Mouse (Mus musculus) bone marrow, adult 2 months (tissue): ENCODE data around the gene Tgif1.

Experiments used
- CTCF ChIP-seq: fragments of 200-500 bp; IDR thresholded peaks from 2 replicates; pipeline ENCODE4 v1.5.1; 2011; ENCODE audit warnings: low read length, control low read depth; ENCODE audit not compliant: control insufficient read depth, insufficient read depth
- POLR2A ChIP-seq: fragments of 200-500 bp; IDR thresholded peaks from 2 replicates; pipeline ENCODE4 v1.6.1; 2011; ENCODE audit warnings: low read depth, mild to moderate bottlenecking, control low read depth, low read length, borderline replicate concordance; ENCODE audit not compliant: control insufficient read depth

- TF ChIP-seq CTCF = no peak
- TF ChIP-seq POLR2A = no peak
These were observed 56.2 kb downstream of the Tgif1 start for GRCm38 (mm10) chr17:70796940-70797772.
